Mouse (Mus musculus) right cerebral cortex, adult 18-20 months (tissue): ENCODE measurements around the gene Vstm2a.

Experiments
- DNase-seq: peaks from one replicate; pipeline ENCODE4 v3.0.0; 2022; ENCODE audit warnings: mixed read lengths

Vstm2a gene

DNA sequence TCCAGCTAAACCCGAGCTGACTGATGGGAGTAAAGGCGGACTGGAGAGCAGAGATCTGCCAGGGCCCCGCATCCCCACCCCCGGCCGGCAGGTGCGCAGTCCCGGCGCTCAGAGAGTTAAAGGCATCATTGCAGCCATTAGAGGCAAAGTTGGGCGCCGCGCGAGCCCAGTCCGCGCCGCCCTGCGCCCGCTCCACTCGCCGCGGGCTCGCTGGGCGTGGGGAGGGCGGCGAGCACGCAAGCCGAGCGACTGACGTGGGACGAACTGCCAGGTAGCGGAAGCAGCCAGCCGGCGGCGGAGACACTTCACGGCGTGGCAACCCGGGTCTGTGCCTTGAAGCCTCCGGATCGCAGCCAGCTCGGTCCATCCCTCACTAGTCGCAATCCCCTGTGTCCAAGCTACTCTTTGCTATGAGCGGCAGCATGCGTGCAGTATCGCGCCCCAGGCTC, at the start of gene Vstm2a:
Vstm2a (plus strand) TSS at position 252 of the 449 bp plus-strand sequence.
- peak; percentile 85 for DNase-seq

DNA sequence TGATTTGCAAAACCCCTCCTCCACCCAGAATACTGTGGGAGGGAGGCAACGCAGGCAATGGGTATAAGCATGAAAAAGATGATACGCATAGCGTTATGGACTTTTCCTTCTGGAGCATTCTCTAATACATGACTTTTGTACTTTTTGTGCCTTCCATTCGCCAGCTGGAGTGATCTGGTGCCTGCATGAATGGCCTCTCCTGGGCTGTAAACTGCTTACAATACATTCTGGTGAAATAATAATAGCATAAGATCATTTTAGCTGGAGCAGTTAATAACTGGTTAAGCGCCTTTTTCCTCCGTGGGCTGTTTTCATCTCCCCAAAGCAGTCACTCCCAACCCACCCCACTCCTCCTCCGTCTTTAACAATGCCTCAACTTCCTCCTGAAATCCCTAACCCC, 513 bp upstream of the Vstm2a start:
- peak; percentile 31 for DNase-seq

DNA sequence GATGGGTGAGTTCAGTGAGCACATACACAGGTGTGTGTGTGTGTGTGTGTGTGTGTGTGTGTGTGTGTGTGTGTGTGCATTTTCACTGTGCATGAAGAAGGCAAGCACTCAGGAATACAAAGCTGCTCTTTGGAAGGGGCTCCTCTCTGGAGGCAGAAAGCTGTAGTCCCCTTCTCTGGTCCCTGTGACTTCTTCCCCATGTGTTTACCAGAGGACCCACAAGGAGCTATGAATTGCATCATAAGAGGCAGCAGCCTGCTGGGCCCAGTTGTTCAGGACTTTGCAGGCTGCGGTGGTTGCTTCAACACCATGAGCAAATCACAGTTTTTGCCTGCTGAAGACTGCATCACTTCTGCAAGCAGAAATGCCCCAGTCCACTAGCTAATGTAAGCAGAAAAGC, 776 bp downstream of the Vstm2a start:
- DNase-seq: peak; percentile 30

DNA sequence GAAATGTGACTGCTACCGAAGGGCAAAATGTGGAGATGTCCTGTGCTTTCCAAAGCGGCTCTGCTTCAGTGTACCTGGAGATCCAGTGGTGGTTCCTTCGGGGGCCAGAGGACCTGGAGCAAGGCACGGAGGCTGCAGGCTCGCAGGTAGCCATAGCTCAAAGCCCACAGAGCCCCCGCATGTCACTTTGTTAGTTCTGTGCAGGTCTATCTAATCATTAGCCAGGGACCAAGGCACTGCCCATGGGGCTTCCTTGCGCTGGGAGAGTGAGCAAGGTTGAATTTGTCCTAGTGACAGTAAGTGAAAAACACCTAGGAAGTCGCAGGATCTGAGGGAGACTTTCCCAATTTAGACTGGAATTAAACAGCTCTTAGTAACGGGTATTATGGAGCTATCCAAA, 2.4 kb downstream of the Vstm2a start:
- DNase-seq: no peak

DNA sequence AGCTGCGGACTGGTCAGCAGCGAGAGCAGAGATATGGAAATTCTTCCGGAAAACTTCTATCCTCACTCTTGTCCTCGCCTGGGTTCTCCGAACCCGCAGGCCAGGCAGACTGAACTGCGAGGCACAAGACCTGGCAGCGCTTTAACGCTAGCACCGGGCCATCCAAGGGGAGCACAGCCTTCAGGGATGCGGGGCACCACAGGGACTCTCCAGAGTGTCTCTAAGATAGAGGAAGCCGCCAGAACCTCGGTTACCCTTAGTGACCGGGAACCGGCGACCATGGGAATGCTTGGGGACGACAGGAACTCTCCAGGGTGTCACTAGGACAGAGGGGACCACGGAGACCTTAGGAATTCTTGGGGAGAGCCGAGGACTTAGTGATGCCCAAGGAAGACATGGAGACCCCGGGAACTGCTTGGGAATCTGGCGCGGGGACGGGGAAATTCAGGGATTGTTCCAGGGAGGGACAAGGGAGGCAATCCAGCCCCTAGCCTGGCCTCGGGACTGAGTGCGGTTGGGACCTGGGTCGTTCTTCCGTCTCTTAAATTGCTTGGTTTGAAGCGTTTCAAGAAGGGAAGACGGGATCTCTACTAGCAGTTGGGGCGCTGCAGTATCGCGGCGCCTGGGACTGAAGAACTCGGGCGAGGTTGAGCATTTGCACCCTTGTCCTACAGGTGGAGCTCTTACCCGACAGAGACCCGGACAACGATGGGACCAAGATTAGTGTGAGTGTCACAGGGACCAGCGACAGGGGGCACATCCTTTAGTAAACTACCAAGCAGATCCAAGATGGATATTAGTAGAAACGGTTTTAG, 3.4 kb downstream of the Vstm2a start:
- peak; percentile 86 for DNase-seq

DNA sequence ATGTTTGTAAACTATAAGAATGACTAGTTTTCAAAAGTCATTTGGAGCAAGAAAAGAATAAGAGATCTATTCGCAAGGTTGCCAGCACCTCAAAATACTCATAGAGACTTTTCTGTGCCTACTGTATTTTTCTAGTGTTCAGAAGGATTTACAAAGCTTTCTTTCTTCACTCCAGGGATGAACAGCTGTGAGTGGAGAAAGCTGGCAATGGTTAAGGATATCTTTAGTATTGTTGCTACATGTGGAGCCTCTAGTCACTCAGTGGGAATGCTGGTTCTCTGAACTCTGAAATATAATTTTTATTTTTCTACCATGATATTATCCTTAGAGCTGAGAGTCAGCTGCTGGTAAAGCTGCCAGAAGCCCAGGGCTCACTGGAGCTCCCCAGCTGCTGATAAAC, 10.9 kb downstream of the Vstm2a start:
- DNase-seq: peak; percentile 13

DNA sequence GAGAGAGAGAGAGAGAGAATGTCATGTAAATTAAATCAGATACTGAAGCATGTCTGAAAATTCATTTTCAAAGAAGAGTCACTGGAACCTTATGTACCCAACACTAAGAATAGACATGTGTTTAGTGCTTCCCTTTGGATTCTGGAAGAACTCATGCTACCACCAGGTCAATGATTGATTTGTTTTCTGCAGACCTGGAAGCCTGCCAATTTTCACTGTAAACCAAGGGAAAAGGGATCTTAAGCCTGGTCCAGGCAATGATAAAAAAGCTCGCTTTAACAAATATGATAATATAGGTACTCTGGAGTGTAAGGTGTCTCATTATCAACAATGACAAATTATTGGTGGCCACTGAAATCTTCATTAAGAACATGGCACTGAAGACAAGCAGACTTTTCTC, 32.9 kb downstream of the Vstm2a start:
- DNase-seq: no peak

DNA sequence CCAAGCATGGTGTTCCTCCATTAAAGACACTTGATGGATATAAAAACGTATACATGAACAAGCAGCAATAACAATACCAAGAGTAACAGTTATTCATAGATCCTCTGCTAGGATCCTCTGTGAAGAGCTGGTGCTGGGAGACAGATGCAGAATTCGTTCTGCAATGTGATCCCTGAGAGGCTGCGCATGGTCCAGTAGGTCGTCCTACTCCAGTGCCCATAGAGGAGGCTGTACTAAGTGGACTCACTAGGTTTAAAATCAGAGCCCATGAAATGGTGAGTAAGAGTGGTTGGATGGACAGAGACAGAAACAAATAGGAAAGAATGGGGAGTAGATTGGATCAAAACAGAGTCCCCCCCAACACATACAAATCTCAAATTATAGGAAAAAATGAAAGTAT, 35.4 kb downstream of the Vstm2a start:
- no peak for DNase-seq

DNA sequence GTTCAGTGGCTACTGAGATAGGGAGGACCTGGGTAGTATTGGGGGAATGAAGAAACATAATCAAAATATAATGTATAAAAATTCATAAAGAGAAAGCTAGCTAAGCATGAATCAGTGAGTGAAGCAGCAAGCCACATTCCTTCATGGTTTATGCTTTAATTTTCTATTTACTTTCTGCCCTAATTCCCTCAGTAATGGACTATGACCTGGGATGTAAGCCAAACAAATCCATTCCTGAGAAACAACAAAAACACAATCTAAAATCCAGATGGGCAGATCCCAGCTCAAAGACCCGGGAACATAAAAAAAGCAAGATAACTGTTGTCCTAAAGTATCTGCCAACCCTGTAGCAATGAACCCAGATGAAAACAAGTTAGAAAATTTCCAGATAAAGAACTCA, 39.0 kb downstream of the Vstm2a start:
- no peak for DNase-seq

DNA sequence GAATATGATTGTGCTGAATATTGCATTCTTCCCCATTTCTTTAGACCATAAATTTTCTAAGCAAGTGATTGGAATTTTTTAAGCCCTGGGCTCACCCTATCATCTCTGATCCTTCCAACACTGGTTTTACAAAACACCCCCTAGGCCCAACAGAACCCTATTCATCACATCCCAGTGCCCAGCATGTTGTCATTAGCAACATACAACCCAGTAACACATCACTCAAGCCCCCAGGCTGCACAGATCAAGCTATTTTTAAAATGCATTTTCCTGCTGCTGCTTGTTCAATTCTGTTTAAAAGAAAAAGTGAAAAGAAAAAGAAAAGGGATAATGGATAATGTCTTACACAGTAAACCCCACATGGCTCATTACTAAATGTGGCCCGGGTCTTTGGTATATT, 42.0 kb downstream of the Vstm2a start:
- no peak for DNase-seq

DNA sequence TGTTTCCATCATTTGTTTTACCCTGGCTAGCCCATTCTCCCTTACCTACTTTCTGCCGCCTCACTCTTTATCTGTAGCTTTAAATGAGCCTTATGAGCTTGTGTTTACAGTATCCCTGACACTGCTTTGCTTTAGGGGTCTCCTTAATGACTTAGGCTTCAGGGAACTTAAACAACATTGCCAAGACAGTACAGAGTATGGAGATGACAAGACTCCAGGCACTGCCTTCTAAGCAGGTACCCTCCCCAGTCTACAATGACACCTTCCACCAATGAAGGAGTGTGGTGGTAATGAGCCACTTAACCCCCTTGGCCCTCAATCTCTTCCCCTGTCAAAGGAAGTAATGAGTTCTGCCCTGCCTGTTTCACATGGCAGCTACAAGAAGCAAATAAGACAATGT, 42.4 kb downstream of the Vstm2a start:
- no peak for DNase-seq

DNA sequence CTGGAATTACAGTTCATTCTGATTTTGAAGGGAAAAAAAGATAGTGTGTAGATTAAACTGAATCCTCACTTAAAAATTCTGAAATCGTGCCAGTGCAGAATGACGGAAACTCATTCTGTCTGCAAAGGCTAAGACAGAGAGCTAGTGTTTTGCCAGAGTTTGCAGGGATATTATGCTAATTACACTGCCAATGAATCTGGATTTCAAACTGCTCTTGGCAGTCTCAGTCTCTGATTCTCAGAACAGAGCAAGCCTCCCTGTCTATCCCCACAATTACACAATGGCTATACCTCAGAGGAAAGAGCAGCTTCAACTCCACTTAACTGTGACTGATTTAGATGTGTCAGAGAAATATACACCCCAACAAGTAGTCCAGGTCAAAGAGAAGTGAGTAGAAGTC, 43.2 kb downstream of the Vstm2a start:
- peak; percentile 37 for DNase-seq

DNA sequence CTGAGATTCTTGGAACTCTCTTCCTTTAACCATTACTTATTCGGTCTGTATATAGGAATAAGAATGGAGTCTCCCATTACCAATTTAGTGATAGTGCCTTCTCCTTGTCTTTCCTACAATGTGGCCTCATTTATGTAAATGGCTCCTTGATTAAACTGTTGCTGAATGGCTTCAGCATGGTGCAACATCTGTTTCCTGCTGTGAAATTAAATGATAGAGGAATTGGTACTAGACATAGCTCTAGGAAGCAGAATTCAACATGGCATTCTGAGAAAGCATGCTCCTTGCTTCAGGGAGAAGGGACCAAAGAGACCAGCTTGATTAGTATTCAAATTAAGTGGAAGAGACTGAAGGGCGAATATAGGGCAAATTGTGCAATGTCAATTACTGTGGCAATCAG, 57.6 kb downstream of the Vstm2a start:
- DNase-seq: no peak

DNA sequence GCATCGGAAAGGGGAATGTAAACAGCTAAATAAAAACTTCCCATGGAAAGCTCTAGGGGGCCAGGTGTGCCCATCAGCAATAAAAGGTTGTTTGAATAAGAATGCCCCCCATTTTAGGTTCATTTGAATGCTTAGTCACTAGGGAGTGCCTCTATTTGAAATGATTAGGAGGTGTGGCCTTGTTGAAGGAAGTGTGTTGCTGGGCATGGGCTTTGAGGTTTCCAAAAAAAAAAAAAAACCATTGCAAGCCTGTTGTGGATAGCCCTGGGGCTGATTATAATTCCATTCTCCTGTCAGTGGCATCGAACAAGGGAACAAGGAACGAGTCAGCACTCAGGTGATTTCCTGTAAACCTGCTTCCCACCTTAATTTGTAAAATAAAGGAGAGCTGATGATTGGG, 87.7 kb downstream of the Vstm2a start:
- no peak for DNase-seq

DNA sequence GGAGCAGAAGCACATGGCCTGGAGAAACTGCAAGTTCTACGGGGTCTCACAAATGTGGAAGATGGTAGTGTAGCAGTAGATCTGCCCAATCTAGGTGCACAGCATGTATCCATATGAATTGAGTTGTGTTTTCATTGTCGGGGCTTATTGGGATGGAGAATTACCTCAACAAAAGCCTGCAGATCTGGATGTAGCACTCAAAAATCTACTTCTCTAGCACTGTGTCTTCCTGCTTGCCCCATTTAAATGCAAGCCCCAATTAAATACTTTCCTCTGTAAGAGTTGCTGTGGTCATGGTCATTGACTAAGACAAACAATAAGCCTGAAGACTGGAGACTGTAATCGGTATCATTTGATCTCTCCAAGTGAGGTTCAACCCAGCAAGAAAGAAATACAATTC, 88.2 kb downstream of the Vstm2a start:
- DNase-seq: no peak

DNA sequence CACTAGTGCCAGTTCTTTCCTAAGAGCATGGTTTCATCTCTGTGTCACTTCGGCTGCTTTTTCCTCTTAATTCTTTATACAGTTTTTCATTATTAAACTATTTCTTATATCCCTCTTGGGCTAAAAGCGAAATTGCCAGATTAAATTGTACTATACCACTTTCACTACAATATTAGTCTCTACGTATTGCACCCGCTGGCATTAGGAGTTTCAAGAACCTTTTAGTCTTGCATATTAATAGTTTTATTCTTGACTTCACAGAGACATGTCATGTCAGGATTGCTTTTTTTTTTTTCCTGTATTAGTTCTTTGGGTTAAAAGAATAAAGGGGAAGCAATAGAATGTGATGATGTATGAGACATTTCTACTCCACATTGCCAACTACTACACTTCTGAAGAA, 94.4 kb downstream of the Vstm2a start:
- DNase-seq: no peak

DNA sequence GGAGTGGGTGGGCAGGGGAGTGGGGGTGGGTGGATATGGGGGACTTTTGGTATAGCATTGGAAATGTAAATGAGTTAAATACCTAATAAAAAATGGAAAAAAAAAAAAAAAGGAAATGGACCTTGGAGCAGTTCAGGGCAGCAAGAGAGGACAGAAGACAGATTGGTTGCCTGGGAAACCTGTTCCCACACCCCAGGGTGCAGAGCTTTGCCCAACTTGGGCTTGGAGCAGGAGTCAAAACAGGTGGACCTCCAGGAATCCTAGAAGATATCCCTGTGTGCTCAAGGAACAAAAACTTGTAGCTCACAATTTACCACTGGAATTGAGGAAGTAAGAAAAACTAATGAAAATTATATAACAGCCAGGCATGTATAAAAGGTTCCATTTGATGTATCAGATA, 96.8 kb downstream of the Vstm2a start:
- no peak for DNase-seq

DNA sequence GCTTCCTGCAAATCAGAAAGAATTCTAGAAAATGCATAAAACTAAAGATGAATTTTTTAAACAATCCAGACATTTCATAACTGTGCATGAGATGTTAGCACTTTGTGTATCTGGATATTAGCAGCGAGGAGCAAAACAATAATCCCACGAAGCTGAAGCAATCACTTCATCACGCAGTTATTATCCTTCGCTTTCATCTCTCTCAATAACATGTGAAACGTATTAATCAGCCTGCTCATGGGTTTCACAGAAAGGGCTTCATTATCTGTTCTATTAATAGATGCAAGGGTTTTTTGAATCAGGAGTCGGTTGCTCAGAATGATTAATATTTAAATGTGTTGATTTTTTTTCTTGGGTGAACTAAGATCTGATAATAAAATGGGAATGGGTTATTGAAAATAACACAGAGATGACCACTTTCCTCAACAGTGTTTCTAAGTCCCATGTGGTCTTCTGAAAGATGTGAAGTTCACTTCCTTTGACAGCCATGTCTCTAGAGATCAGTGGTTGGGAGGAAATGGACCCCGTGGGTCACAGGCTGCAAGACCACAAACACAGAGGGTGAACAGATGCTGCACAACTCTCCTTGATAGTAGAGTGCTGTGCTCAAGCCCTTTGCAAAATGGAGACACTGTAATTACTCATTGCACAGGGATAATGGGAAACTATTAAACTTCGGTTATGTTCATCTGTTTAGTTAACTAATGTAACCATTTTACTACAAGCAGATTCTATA, 109.5 kb downstream of the Vstm2a start:
- DNase-seq: no peak

DNA sequence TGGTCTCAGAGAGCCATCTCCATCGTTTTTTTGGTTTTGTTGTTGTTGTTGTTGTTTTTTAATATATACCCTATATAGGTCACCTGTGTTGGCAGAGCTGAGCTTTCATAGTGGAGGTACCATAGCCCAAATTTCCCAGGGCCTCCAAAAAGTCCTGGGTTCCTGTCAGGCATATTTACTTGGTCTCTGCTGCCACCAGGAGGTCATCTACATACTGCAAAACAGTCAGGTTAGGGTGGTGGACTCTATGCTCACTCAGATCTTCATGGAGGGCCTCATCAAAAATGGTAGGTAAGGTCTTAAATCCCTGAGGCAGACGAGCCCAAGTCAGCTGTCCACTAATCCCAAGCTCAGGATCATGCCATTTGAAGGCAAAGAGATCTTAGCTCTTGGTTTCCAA, 146.1 kb downstream of the Vstm2a start:
- DNase-seq: peak; percentile 35

DNA sequence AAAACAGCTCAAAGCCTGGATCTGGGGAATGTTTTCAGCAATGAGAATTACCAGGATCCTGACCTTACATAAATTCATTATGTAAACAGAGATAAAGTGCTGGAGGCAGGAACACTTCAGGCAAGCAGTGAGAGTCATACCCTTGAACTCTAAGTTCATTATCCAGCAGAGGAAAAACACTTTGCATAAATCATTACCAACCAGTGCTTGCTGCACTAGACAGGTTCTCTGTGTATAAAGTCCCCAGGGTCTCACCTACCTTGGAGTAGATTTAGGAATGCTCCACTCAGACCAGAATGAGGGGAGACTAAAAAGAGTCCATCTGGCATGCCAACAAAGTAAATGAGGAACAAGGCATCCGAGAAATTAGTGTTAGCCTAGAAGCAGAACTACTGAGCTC, 154.2 kb downstream of the Vstm2a start:
- no peak for DNase-seq

DNA sequence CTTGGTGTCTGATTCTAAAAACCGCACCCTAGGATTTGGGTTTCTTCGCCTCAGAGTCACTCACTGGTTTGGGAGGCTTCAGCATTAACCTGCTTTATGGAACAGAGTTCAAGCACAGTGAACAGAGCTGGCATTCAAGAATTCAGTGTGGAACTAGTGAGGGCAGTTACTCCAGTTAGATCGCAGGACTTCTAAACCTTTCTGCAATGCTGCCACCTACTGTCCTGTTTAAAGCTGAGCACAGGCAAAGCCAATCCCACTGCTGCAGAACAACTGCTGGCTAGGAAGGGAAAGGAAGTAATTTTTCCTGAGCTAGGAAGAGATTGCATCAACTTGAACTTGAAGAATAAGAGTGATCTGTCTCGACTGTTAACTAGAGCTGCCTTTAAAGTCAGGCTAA, 155.1 kb downstream of the Vstm2a start:
- peak; percentile 56 for DNase-seq

DNA sequence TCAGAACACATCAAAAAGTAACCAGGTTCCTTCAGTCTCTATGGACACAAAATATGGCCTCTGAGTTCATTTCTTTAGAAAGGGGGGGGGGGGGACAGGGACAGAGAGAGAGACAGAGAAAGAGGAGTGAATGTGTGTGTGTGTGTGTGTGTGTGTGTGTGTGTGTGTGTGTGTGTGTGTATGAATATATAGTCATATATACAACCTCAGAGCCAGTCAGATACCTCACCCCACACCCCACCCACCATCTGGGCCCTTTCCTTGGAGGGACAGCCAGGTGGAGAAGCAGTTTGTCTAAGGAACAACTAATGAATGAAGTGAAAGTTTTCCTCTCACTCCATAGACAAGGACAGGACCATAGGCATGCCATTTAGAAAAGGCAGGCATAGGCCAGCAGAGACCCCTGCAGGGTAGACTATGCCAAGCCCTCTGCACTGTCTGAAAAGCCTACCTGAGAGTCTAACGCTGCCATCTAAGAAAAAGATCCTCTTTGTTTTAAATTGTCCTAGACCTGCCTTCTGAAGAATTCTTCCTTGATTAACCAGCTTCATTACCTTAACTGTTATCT, 155.6 kb downstream of the Vstm2a start:
- no peak for DNase-seq

DNA sequence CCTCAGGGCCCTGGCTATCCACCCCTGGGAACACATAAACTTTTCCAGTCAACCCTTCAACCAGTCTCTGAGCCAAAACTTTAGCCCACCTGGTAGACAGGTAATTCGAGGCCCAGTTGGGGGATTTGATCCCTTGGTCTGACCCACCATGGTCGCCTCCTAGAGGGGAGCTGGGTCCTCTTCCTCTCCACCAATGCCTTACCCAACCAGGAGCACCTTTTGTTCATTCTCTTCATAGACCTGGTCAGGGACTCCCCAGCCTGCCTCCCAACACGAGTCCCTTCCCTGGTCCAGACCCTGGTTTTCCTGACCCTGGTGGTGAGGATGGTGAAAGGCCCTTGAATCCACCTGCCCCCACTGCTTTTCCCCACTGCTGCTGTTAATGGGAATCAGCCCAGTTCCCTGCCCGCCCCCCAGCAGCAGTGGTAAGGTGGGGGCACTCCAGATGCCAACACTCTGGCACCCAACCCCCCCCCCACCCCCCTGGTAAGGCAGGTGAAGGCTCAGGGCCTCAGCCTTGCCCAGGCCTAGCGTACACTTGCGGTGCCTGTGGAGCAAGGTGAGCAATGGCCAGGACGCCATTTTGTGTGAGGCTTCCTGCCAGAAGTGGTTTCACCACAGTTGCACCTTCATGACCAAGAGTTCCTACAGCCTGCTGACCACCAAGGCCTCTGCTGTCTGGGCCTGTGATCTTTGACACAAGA, 182.2 kb downstream of the Vstm2a start:
- DNase-seq: no peak
